23 mouse cellular contexts compared by ENCODE assay signal in the genomic region with DNA sequence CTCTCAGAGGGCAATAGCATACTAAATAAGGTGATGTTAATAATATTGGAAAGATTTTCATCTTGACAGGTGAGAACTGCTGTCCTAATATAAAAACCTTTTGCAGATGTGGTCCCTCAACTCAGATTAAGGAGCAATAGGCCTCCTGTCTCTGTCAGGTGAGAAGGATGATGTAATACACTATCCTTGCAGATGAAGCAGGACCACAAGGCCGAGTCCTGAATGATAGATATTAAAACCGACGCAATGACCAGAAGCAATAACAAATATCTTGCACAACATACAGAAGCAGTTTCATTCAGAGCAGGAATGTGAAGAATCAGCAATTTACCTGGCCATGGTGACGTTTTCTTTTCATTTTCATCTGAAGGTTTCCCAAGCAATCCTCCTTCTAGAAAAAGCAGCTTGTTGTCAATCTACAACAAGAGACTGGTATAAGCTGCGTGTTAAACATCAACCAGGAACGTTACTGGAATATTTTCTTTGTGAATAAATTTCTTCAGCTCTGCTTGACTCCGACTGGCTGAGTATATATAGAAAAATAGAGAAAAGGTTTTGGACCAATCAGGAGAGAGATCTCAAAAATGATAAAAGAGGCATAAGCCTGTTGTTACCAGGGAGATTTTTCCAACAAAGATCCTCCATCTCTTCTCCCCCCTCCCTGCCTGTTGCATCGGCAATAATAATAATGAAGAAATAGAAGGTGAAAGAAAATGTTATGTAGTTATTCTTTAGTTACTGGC.
DNase-seq lines count a peak whose midpoint lies in the region; ATAC-seq and TF ChIP-seq lines count a peak whose summit lies in the region.
"Had no signal": no experiment of that assay in that cellular context is flagged by ENCODE, and none has a peak within 500 bp of the region (broad histone marks: within the 10 kb centered on the region; RNA-seq: fewer than 3 reads in every experiment).

No protein-coding gene starts in this region.

- WGBS in midbrain, embryonic 16.5 days: 70% methylated on average over 8 of the region's 8 CpGs

- H3K4me1 ChIP-seq in midbrain, embryonic 16.5 days (ENCODE audit: control insufficient read depth, insufficient read depth, low read length): no peaks in the 10 kb centered on the region
- H3K4me1 ChIP-seq: embryonic facial prominence, embryonic 13.5 days; kidney, embryonic 15.5 days; limb, embryonic 10.5 days; stomach, embryonic 15.5 days had no signal

- peak overlapping the region; percentile 69 for H3K27ac ChIP-seq in midbrain, embryonic 16.5 days (ENCODE audit: low read length)
- H3K27ac ChIP-seq: embryonic facial prominence, embryonic 13.5 days; heart, adult 2 months; kidney, embryonic 15.5 days; limb, embryonic 10.5 days; stomach, embryonic 15.5 days had no signal

- DNase-seq in frontal cortex, postnatal 14 days (ENCODE audit: low spot score in 2 of 2): no peak
- peak; percentile 15 for DNase-seq in left cerebral cortex, adult 11 months (ENCODE audit: low spot score)
- DNase-seq in left cerebral cortex, adult 18-20 months (ENCODE audit: low spot score in 2 of 2): no peak
- peak; percentile 18 for DNase-seq in brain, embryonic 14.5 days (ENCODE audit: low read depth)
- DNase-seq: adrenal gland, postnatal 14 days; B cell, adult 2 months; cerebellum, adult 8-10 months; gastrocnemius, postnatal 10 days; heart, adult 2 months; lung, adult 2 months; lung, postnatal 36 days; right cerebral cortex, postnatal 14 days had no signal

- H3K9me3 ChIP-seq in midbrain, embryonic 16.5 days (replicated peaks; ENCODE audit: control insufficient read depth, low read length, poor library complexity, severe bottlenecking): no peaks in the 10 kb centered on the region
- H3K9me3 ChIP-seq: embryonic facial prominence, embryonic 13.5 days; kidney, embryonic 15.5 days; limb, embryonic 10.5 days; stomach, embryonic 15.5 days had no signal

- no peak for TF ChIP-seq POLR2A in brain, embryonic 14.5 days (IDR thresholded peaks at IDR 0.05; ENCODE audit: borderline replicate concordance, extremely low read depth, insufficient read depth, insufficient read length, poor library complexity, severe bottlenecking)

- TF ChIP-seq CTCF in brain, embryonic 14.5 days (IDR thresholded peaks at IDR 0.05; ENCODE audit: borderline replicate concordance, extremely low read depth, insufficient read depth, insufficient read length): no peak

- no peaks in the 10 kb centered on the region for H3K27me3 ChIP-seq in midbrain, embryonic 16.5 days (ENCODE audit: control insufficient read depth, insufficient read depth, low read depth, low read length)
- H3K27me3 ChIP-seq: embryonic facial prominence, embryonic 13.5 days; kidney, embryonic 15.5 days; Patski; stomach, embryonic 15.5 days had no signal

- H3K9ac ChIP-seq in midbrain, embryonic 16.5 days (ENCODE audit: low read depth, low read length): peak overlapping the region; percentile 46; the same call in 1 of the 2 replicates
- H3K9ac ChIP-seq: embryonic facial prominence, embryonic 13.5 days; kidney, embryonic 15.5 days; stomach, embryonic 15.5 days had no signal

- H3K4me3 ChIP-seq in midbrain, embryonic 16.5 days (ENCODE audit: low read depth, low read length): peak overlapping the region; percentile 34
- H3K4me3 ChIP-seq: embryonic facial prominence, embryonic 13.5 days; heart, adult 2 months; kidney, embryonic 15.5 days; limb, embryonic 10.5 days; stomach, embryonic 15.5 days had no signal

- no peaks in the 10 kb centered on the region for H3K36me3 ChIP-seq in midbrain, embryonic 16.5 days (ENCODE audit: control insufficient read depth, insufficient read depth, low read length)
- H3K36me3 ChIP-seq: embryonic facial prominence, embryonic 13.5 days; kidney, embryonic 15.5 days; limb, embryonic 10.5 days; stomach, embryonic 15.5 days had no signal

- ATAC-seq in frontal cortex, adult (ENCODE audit: low TSS enrichment): peak; percentile 52; the same call in 1 of the 2 replicates
- peak; percentile 71 for ATAC-seq in midbrain, embryonic 16.5 days
- ATAC-seq in CD4-positive, CD25-positive, alpha-beta regulatory T cell, adult 4 months: no peak
- ATAC-seq: activated CD4-positive, CD25-positive, alpha-beta regulatory T cell, adult 4 months; inflammation-experienced regulatory T-cells, adult 6 months; Patski had no signal

- H3K4me2 ChIP-seq in midbrain, embryonic 16.5 days (ENCODE audit: low read length): no peak overlapping the region
- H3K4me2 ChIP-seq: embryonic facial prominence, embryonic 13.5 days; kidney, embryonic 15.5 days; liver, embryonic 11.5 days; stomach, embryonic 15.5 days had no signal

Comparison
In these comparisons a context has a peak if more than half of its experiments do, and no peak if none do; other contexts are left out.
1. DNase-seq: peak in left cerebral cortex, adult 11 months (single experiment) and brain, embryonic 14.5 days (single experiment); none in frontal cortex, postnatal 14 days (0 of 2) and left cerebral cortex, adult 18-20 months (0 of 2).